Mouse (Mus musculus) forebrain, postnatal 0 days (tissue): ENCODE results near the gene Ddx59. TPM values are rescaled to one million over a fixed set of nuclear protein-coding genes. Genes with fewer than 3 reads are reported as not detected.

Source experiments
- ATAC-seq: fragments of 200-750 bp; cut with Nextera tagmentation; 2 replicates; pipeline ENCODE4 v1.8.0; 2017; ENCODE audit warnings: mild to moderate bottlenecking, moderate library complexity
- DNase-seq: peaks from one replicate; pipeline ENCODE4 v3.0.0-alpha.2; 2015
- H3K27ac ChIP-seq: fragments of 300-500 bp; sonication (generic); 2 replicates; pipeline ENCODE4 v1.5.1; 2014; ENCODE audit warnings: low read depth, mild to moderate bottlenecking, antibody characterized with exemption, low read length, moderate library complexity, mixed read lengths
- H3K27me3 ChIP-seq: fragments of 300-500 bp; sonication (generic); 2 replicates; pipeline ENCODE4 v1.6.1; 2014; ENCODE audit warnings: mild to moderate bottlenecking, low read length, mixed read lengths; ENCODE audit not compliant: insufficient read depth
- H3K36me3 ChIP-seq: fragments of 300-500 bp; sonication (generic); 2 replicates; pipeline ENCODE4 v1.6.1; 2014; ENCODE audit warnings: mild to moderate bottlenecking, moderate library complexity; ENCODE audit not compliant: insufficient read depth
- H3K4me1 ChIP-seq: fragments of 300-500 bp; sonication (generic); 2 replicates; pipeline ENCODE4 v1.6.1; 2014; ENCODE audit warnings: antibody characterized with exemption; ENCODE audit not compliant: insufficient read depth
- H3K4me2 ChIP-seq: fragments of 300-500 bp; sonication (generic); 2 replicates; pipeline ENCODE4 v1.6.1; 2014; ENCODE audit warnings: low read depth, mild to moderate bottlenecking, moderate library complexity
- H3K4me3 ChIP-seq: fragments of 300-500 bp; sonication (generic); 2 replicates; pipeline ENCODE4 v1.5.1; 2014; ENCODE audit warnings: low read depth, low read length, mixed read lengths
- H3K9ac ChIP-seq: fragments of 300-500 bp; sonication (generic); 2 replicates; pipeline ENCODE4 v1.6.1; 2014; ENCODE audit warnings: mild to moderate bottlenecking
- H3K9me3 ChIP-seq: fragments of 300-500 bp; sonication (generic); 2 replicates; pipeline ENCODE4 v1.6.1; 2016; ENCODE audit warnings: low read length
- CTCF ChIP-seq: sonication (generic); IDR thresholded peaks from 2 replicates; pipeline ENCODE4 v1.5.1; 2016; ENCODE audit warnings: antibody characterized with exemption, control low read depth, low read depth
- WGBS: fragments of 180-500 bp; shearing (Covaris S2); extraction: QIAGEN DNeasy Blood & Tissue Kit; methylation state at CpG from one replicate; pipeline ENCODE4 v1.1.7; 2014; 5-methylcytosine and 5-hydroxymethylcytosine counted together
- polyA plus RNA-seq: library from polyadenylated mRNA; unstranded; fragments of >200 nt; fragmentation: Nextera tagmentation; extraction: Ambion mirVana; gene quantifications from 2 replicates; pipeline ENCODE4 v1.2.1, GENCODE M21; 2015
- total RNA-seq: library from RNA; depleted of rRNA; stranded (reverse); fragments of >200 nt; gene quantifications from 2 replicates; pipeline ENCODE4 v1.2.3, GENCODE M21; 2014; rRNA removed

Gene Ddx59
- total and polyA plus RNA-seq, 2 experiments from 2014 or later, result 17.8 to 18.8 TPM

GRCm38 (mm10) chr1:136457403-136457802, 42.3 kb downstream of the Ddx59 start:
- H3K36me3 ChIP-seq, result no peaks in the 10 kb centered on the region
- DNase-seq (no peak), ATAC-seq (no peak)
- H3K4me1 ChIP-seq, result no peaks in the 10 kb centered on the region
- H3K9me3 ChIP-seq, result no peaks in the 10 kb centered on the region
- H3K9ac ChIP-seq, result no peak overlapping the region
- TF ChIP-seq CTCF, result no peak
- 63% methylated on average over 4 of the region's 4 CpGs for WGBS
- no peak overlapping the region for H3K27ac ChIP-seq
- no peak overlapping the region for H3K4me3 ChIP-seq
- no peak overlapping the region for H3K4me2 ChIP-seq
- H3K27me3 ChIP-seq, result no peaks in the 10 kb centered on the region

- ATAC-seq (no peak; the same call in 1 of the 2 replicates), DNase-seq (peak; percentile 87)
- Histone ChIP-seq H3K27me3 (no peaks in the 10 kb centered on the region), H3K4me1 (no peaks in the 10 kb centered on the region), H3K36me3 (no peaks in the 10 kb centered on the region), H3K9me3 (no peaks in the 10 kb centered on the region), H3K27ac (no peak overlapping the region), H3K9ac (no peak overlapping the region), H3K4me2 (no peak overlapping the region), H3K4me3 (no peak overlapping the region)
- WGBS, result 21% methylated on average over 9 of the region's 9 CpGs
- TF ChIP-seq CTCF, result peak; percentile 77
Observed at GRCm38 (mm10) chr1:136458691-136459245, 43.7 kb downstream of the Ddx59 start.

- no peak for ATAC-seq
- 59% methylated on average over 10 of the region's 10 CpGs for WGBS
- H3K27me3 ChIP-seq, result no peaks in the 10 kb centered on the region
- H3K27ac ChIP-seq, result no peak overlapping the region
- no peak overlapping the region for H3K4me2 ChIP-seq
- DNase-seq, result no peak
- no peak for TF ChIP-seq CTCF
- H3K9me3 ChIP-seq, result no peaks in the 10 kb centered on the region
- H3K4me3 ChIP-seq, result no peak overlapping the region
- no peaks in the 10 kb centered on the region for H3K36me3 ChIP-seq
- peaks cover 6% of the 10 kb centered on the region; the same call in 1 of the 2 replicates for H3K4me1 ChIP-seq
- H3K9ac ChIP-seq, result no peak overlapping the region
Observed at GRCm38 (mm10) chr1:136462443-136462842, 47.4 kb downstream of the Ddx59 start.

GRCm38 (mm10) chr1:136465168-136465567, 50.1 kb downstream of the Ddx59 start:
- Histone ChIP-seq H3K9ac (no peak overlapping the region), H3K36me3 (no peaks in the 10 kb centered on the region), H3K27ac (no peak overlapping the region), H3K9me3 (no peaks in the 10 kb centered on the region), H3K4me3 (no peak overlapping the region), H3K27me3 (no peaks in the 10 kb centered on the region), H3K4me1 (peaks cover 6% of the 10 kb centered on the region; the same call in 1 of the 2 replicates), H3K4me2 (no peak overlapping the region)
- peak; percentile 17; the same call in 1 of the 2 replicates for TF ChIP-seq CTCF
- DNase-seq (no peak), ATAC-seq (no peak)

- peak; percentile 100 for ATAC-seq
- TF ChIP-seq CTCF, result no peak
- Histone ChIP-seq H3K9ac (no peak within 1 kb of the TSS), H3K9me3 (no peaks in the 10 kb centered on the region), H3K27ac (no peak within 1 kb of the TSS), H3K4me3 (peak within 1 kb of the TSS; percentile 46), H3K4me2 (peak within 1 kb of the TSS; percentile 100), H3K4me1 (peaks cover 6% of the 10 kb centered on the region; the same call in 1 of the 2 replicates), H3K36me3 (no peaks in the 10 kb centered on the region), H3K27me3 (no peaks in the 10 kb centered on the region)
- WGBS, result 2% methylated on average over 52 of the region's 52 CpGs
- DNase-seq, result peak; percentile 96
Observed at GRCm38 (mm10) chr1:136466143-136466811, 51.2 kb downstream of the Ddx59 start, which contains the start of gene Kif14. Kif14 (plus strand) TSS chr1:136466343.

GRCm38 (mm10) chr1:136469408-136469807, 54.3 kb downstream of the Ddx59 start:
- Histone ChIP-seq H3K9ac (no peak overlapping the region), H3K4me3 (no peak overlapping the region)

GRCm38 (mm10) chr1:136470471-136470870, 55.4 kb downstream of the Ddx59 start:
- peaks cover 6% of the 10 kb centered on the region; the same call in 1 of the 2 replicates for H3K4me1 ChIP-seq
- H3K36me3 ChIP-seq, result no peaks in the 10 kb centered on the region
- no peak overlapping the region for H3K4me2 ChIP-seq
- no peak overlapping the region for H3K27ac ChIP-seq
- DNase-seq (peak; percentile 11), ATAC-seq (no peak)
- no peaks in the 10 kb centered on the region for H3K9me3 ChIP-seq
- H3K4me3 ChIP-seq, result no peak overlapping the region
- H3K27me3 ChIP-seq, result no peaks in the 10 kb centered on the region
- WGBS, result 19% methylated on average over 6 of the region's 6 CpGs
- no peak overlapping the region for H3K9ac ChIP-seq
- TF ChIP-seq CTCF, result no peak

More at GRCm38 (mm10) chr1:136469408-136469807, 54.3 kb downstream of the Ddx59 start:
- Histone ChIP-seq H3K9me3 (no peaks in the 10 kb centered on the region), H3K4me2 (no peak overlapping the region), H3K4me1 (peaks cover 6% of the 10 kb centered on the region; the same call in 1 of the 2 replicates), H3K36me3 (no peaks in the 10 kb centered on the region), H3K27ac (no peak overlapping the region), H3K27me3 (no peaks in the 10 kb centered on the region)
- 94% methylated on average over 4 of the region's 4 CpGs for WGBS
- DNase-seq (no peak), ATAC-seq (no peak)
- TF ChIP-seq CTCF, result no peak

Other genes starting within 250 kb of the Ddx59 start
- gene Mroh3, start 202.4 kb upstream of the Ddx59 start, total RNA-seq, result not detected in 2 replicates
- not detected in 2 replicates for gene Mroh3, start 202.4 kb upstream of the Ddx59 start, polyA plus RNA-seq
- gene Inava, start 181.0 kb upstream of the Ddx59 start, total RNA-seq, result 4.4 and 12.6 TPM in 2 replicates
- gene Inava, start 181.0 kb upstream of the Ddx59 start, polyA plus RNA-seq, result 2.1 and 2.6 TPM in 2 replicates
- gene Gpr25, start 154.4 kb upstream of the Ddx59 start, total RNA-seq, result 2.0 and 2.2 TPM in 2 replicates
- 2.2 TPM in 2 replicates for gene Gpr25, start 154.4 kb upstream of the Ddx59 start, polyA plus RNA-seq
- gene Camsap2, start 69.2 kb upstream of the Ddx59 start, total RNA-seq, result 120 and 135 TPM in 2 replicates
- 16.1 and 20.1 TPM in 2 replicates for gene Camsap2, start 69.2 kb upstream of the Ddx59 start, polyA plus RNA-seq
- gene Kif14, start 51.1 kb downstream of the Ddx59 start, total RNA-seq, result 1.1 and 1.3 TPM in 2 replicates
- 0.42 and 0.56 TPM in 2 replicates for gene Kif14, start 51.1 kb downstream of the Ddx59 start, polyA plus RNA-seq
- gene Zfp281, start 209.6 kb downstream of the Ddx59 start, total RNA-seq, result 37.2 and 43.6 TPM in 2 replicates
- gene Zfp281, start 209.6 kb downstream of the Ddx59 start, polyA plus RNA-seq, result 23.5 and 23.7 TPM in 2 replicates